Mouse (Mus musculus) cortical plate, adult 2 months (tissue): ENCODE data around the gene Aldh16a1.

ENCODE experiments used
- CTCF ChIP-seq: fragments of 200-500 bp; IDR thresholded peaks from 2 replicates; pipeline ENCODE4 v1.5.1; 2011; ENCODE audit warnings: mild to moderate bottlenecking, control low read depth, low read length; ENCODE audit not compliant: insufficient read depth; ENCODE audit errors: extremely low read depth
- POLR2A ChIP-seq: fragments of 200-500 bp; IDR thresholded peaks from 2 replicates; pipeline ENCODE4 v1.6.1; 2011; ENCODE audit warnings: mild to moderate bottlenecking, low read length, control low read depth; ENCODE audit not compliant: insufficient read depth; ENCODE audit errors: extremely low read depth

GRCm38 (mm10) chr7:45135993-45136567 lies 18.3 kb downstream of the Aldh16a1 start, which contains the start of the genes Gm45713 and Flt3l:
- TF ChIP-seq CTCF (peak; percentile 81), POLR2A (no peak)
